Mouse (Mus musculus) limb, embryonic 11.5 days (tissue): ENCODE results near the gene Exoc3l. TPM values are rescaled to one million over a fixed set of nuclear protein-coding genes. Genes with fewer than 3 reads are reported as not detected.

ENCODE experiments used
- ATAC-seq: fragments of 200-750 bp; cut with Nextera tagmentation; 2 replicates; pipeline ENCODE4 v1.8.0; 2017; ENCODE audit warnings: low read depth; ENCODE audit not compliant: insufficient number of reproducible peaks, low FRiP score, low TSS enrichment
- DNase-seq: peaks from one replicate; pipeline ENCODE4 v3.0.0-alpha.2; 2015; ENCODE audit warnings: low spot score
- H3K27ac ChIP-seq: fragments of 300-500 bp; sonication (generic); replicated peaks from 2 replicates; pipeline ENCODE4 v1.5.1; 2014; ENCODE audit warnings: low read depth, mild to moderate bottlenecking, low read length
- H3K27me3 ChIP-seq: fragments of 300-500 bp; sonication (generic); 2 replicates; pipeline ENCODE4 v1.6.1; 2014; ENCODE audit warnings: mild to moderate bottlenecking, low read length, mixed read lengths; ENCODE audit not compliant: control insufficient read depth, insufficient read depth
- H3K36me3 ChIP-seq: fragments of 300-500 bp; sonication (generic); 2 replicates; pipeline ENCODE4 v1.6.1; 2014; ENCODE audit warnings: mild to moderate bottlenecking, low read length, moderate library complexity, mixed read lengths; ENCODE audit not compliant: control insufficient read depth, insufficient read depth
- H3K4me1 ChIP-seq: fragments of 300-500 bp; sonication (generic); 2 replicates; pipeline ENCODE4 v1.6.1; 2014; ENCODE audit warnings: low read length, mixed read lengths; ENCODE audit not compliant: control insufficient read depth, insufficient read depth
- H3K4me2 ChIP-seq: fragments of 300-500 bp; sonication (generic); 2 replicates; pipeline ENCODE4 v1.6.1; 2014; ENCODE audit warnings: low read depth, mild to moderate bottlenecking, moderate library complexity; ENCODE audit not compliant: severe bottlenecking
- H3K4me3 ChIP-seq: fragments of 300-500 bp; sonication (generic); 2 replicates; pipeline ENCODE4 v1.5.1; 2014; ENCODE audit warnings: low read depth, low read length
- H3K9ac ChIP-seq: fragments of 300-500 bp; sonication (generic); 2 replicates; pipeline ENCODE4 v1.6.1; 2014; ENCODE audit warnings: mild to moderate bottlenecking, low read length
- H3K9me3 ChIP-seq: fragments of 300-500 bp; sonication (generic); 2 replicates; pipeline ENCODE4 v1.6.1; 2016; ENCODE audit warnings: low read length; ENCODE audit not compliant: control insufficient read depth
- WGBS: fragments of 180-500 bp; shearing (Covaris S2); extraction: QIAGEN DNeasy Blood & Tissue Kit; methylation state at CpG from one replicate; pipeline ENCODE4 v1.1.7; 2014; 5-methylcytosine and 5-hydroxymethylcytosine counted together
- polyA plus RNA-seq: library from polyadenylated mRNA; unstranded; fragments of >200 nt; fragmentation: Nextera tagmentation; extraction: Ambion mirVana; gene quantifications from 2 replicates; pipeline ENCODE4 v1.2.1, GENCODE M21; 2014

The Exoc3l gene
- polyA plus RNA-seq, 1 experiment from 2014 or later: 6.6 TPM

GRCm38 (mm10) chr8:105283074-105283473 lies 12.8 kb downstream of the Exoc3l start:
- no peak overlapping the region for H3K27ac ChIP-seq
- ATAC-seq (0 out of 2 replicates have a peak, but pooled peaks have one; percentile 18), DNase-seq (peak; percentile 68)
- no peak overlapping the region for H3K9ac ChIP-seq
- H3K9me3 ChIP-seq: no peaks in the 10 kb centered on the region
- H3K27me3 ChIP-seq: peaks cover 21% of the 10 kb centered on the region
- no peak overlapping the region for H3K4me3 ChIP-seq
- peaks cover 6% of the 10 kb centered on the region; the same call in 1 of the 2 replicates for H3K4me1 ChIP-seq
- 15% methylated on average over 23 of the region's 23 CpGs for WGBS
- H3K36me3 ChIP-seq: no peaks in the 10 kb centered on the region; the same call in 1 of the 2 replicates
- no peak overlapping the region for H3K4me2 ChIP-seq

GRCm38 (mm10) chr8:105282239-105282638 lies 13.7 kb downstream of the Exoc3l start:
- no peak for DNase-seq
- Histone ChIP-seq H3K9ac (no peak overlapping the region), H3K4me3 (no peak overlapping the region), H3K27ac (no peak overlapping the region), H3K4me1 (peaks cover 6% of the 10 kb centered on the region; the same call in 1 of the 2 replicates), H3K9me3 (no peaks in the 10 kb centered on the region), H3K4me2 (no peak overlapping the region), H3K36me3 (no peaks in the 10 kb centered on the region; the same call in 1 of the 2 replicates), H3K27me3 (peaks cover 29% of the 10 kb centered on the region)
- ATAC-seq: no peak
- WGBS: 84% methylated on average over 4 of the region's 4 CpGs

GRCm38 (mm10) chr8:105281821-105282220 lies 14.1 kb downstream of the Exoc3l start:
- H3K4me1 ChIP-seq: peaks cover 6% of the 10 kb centered on the region; the same call in 1 of the 2 replicates
- no peak overlapping the region for H3K9ac ChIP-seq
- no peak for DNase-seq
- H3K27ac ChIP-seq: no peak overlapping the region
- H3K4me2 ChIP-seq: no peak overlapping the region
- no peak overlapping the region for H3K4me3 ChIP-seq
- H3K27me3 ChIP-seq: peaks cover 33% of the 10 kb centered on the region
- H3K9me3 ChIP-seq: no peaks in the 10 kb centered on the region
- no peak for ATAC-seq
- H3K36me3 ChIP-seq: no peaks in the 10 kb centered on the region; the same call in 1 of the 2 replicates
- 90% methylated on average over 12 of the region's 12 CpGs for WGBS

GRCm38 (mm10) chr8:105280567-105280966 lies 15.3 kb downstream of the Exoc3l start:
- Histone ChIP-seq H3K4me3 (no peak overlapping the region), H3K27ac (no peak overlapping the region), H3K9me3 (no peaks in the 10 kb centered on the region), H3K4me2 (no peak overlapping the region), H3K27me3 (peaks cover 46% of the 10 kb centered on the region), H3K9ac (no peak overlapping the region), H3K4me1 (peaks cover 11% of the 10 kb centered on the region; the same call in 1 of the 2 replicates), H3K36me3 (no peaks in the 10 kb centered on the region; the same call in 1 of the 2 replicates)
- WGBS: 75% methylated on average over 3 of the region's 3 CpGs
- no peak for DNase-seq
- ATAC-seq: no peak

GRCm38 (mm10) chr8:105278911-105279334 lies 17.0 kb downstream of the Exoc3l start:
- Histone ChIP-seq H3K4me1 (peaks cover 11% of the 10 kb centered on the region; the same call in 1 of the 2 replicates), H3K9ac (no peak overlapping the region), H3K27ac (no peak overlapping the region), H3K36me3 (no peaks in the 10 kb centered on the region; the same call in 1 of the 2 replicates), H3K4me3 (peak overlapping the region; percentile 12; the same call in 1 of the 2 replicates), H3K9me3 (no peaks in the 10 kb centered on the region), H3K4me2 (peak overlapping the region; percentile 31), H3K27me3 (peaks cover 61% of the 10 kb centered on the region)
- DNase-seq: no peak
- no peak for ATAC-seq
- WGBS: 4% methylated on average over 28 of the region's 28 CpGs

GRCm38 (mm10) chr8:105276292-105277120 lies 19.4 kb downstream of the Exoc3l start:
- ATAC-seq: peak; percentile 35; the same call in 1 of the 2 replicates
- no peaks in the 10 kb centered on the region; the same call in 1 of the 2 replicates for H3K36me3 ChIP-seq

GRCm38 (mm10) chr8:105275840-105276239 lies 20.1 kb downstream of the Exoc3l start, which contains the start of gene Nol3:
Gene Nol3, plus strand, starts transcription at chr8:105276140.
- ATAC-seq (no peak), DNase-seq (no peak)
- H3K4me2 ChIP-seq: peak within 1 kb of the TSS; percentile 65
- H3K9ac ChIP-seq: 0 out of 2 replicates have a peak within 1 kb of the TSS, but pooled peaks have one; percentile 9
- no peak within 1 kb of the TSS for H3K27ac ChIP-seq
- H3K4me1 ChIP-seq: peaks cover 12% of the 10 kb centered on the region
- peak within 1 kb of the TSS; percentile 36 for H3K4me3 ChIP-seq
- peaks cover 89% of the 10 kb centered on the region for H3K27me3 ChIP-seq
- 7% methylated on average over 10 of the region's 10 CpGs for WGBS
- no peaks in the 10 kb centered on the region for H3K36me3 ChIP-seq
- H3K9me3 ChIP-seq: no peaks in the 10 kb centered on the region

More at GRCm38 (mm10) chr8:105276292-105277120, 19.4 kb downstream of the Exoc3l start:
- peak; percentile 74 for DNase-seq
- H3K4me3 ChIP-seq: peak overlapping the region; percentile 36
- peaks cover 11% of the 10 kb centered on the region; the same call in 1 of the 2 replicates for H3K4me1 ChIP-seq
- 0 out of 2 replicates have a peak overlapping the region, but pooled peaks have one; percentile 9 for H3K9ac ChIP-seq
- 2% methylated on average over 30 of the region's 30 CpGs for WGBS
- H3K27ac ChIP-seq: no peak overlapping the region
- H3K4me2 ChIP-seq: peak overlapping the region; percentile 65
- H3K27me3 ChIP-seq: peaks cover 83% of the 10 kb centered on the region
- H3K9me3 ChIP-seq: no peaks in the 10 kb centered on the region

GRCm38 (mm10) chr8:105275387-105275786 lies 20.5 kb downstream of the Exoc3l start:
- Histone ChIP-seq H3K27me3 (peaks cover 94% of the 10 kb centered on the region), H3K4me1 (peaks cover 15% of the 10 kb centered on the region), H3K9ac (no peak overlapping the region), H3K4me2 (no peak overlapping the region; the same call in 1 of the 2 replicates), H3K36me3 (no peaks in the 10 kb centered on the region), H3K27ac (no peak overlapping the region), H3K9me3 (no peaks in the 10 kb centered on the region), H3K4me3 (no peak overlapping the region; the same call in 1 of the 2 replicates)
- WGBS: 6% methylated on average over 11 of the region's 11 CpGs
- ATAC-seq (no peak), DNase-seq (no peak)
